Mouse (Mus musculus) lung, postnatal 0 days (tissue): ENCODE measurements around the gene Fryl.

Source experiments
- CTCF ChIP-seq: IDR thresholded peaks from 2 replicates; pipeline ENCODE4 v1.5.1; 2016; ENCODE audit warnings: antibody characterized with exemption, mild to moderate bottlenecking
- EP300 ChIP-seq: IDR thresholded peaks from 2 replicates; pipeline ENCODE4 v1.6.1; 2016; ENCODE audit warnings: antibody characterized with exemption, mild to moderate bottlenecking, control low read depth

- TF ChIP-seq EP300 (no peak), CTCF (no peak)
Observed at GRCm38 (mm10) chr5:73254660-73255059, 1.8 kb downstream of the Fryl start.
